Mouse (Mus musculus) cerebellum, adult (tissue): ENCODE results near the gene 2010111I01Rik.
"Not testable (repeated sequence)": the region's sequence is repeated elsewhere in the genome, so short reads cannot be mapped to it uniquely, and the experiment has no call there.

Source experiments
- ATAC-seq: cut with Nextera tagmentation; 2 replicates; pipeline ENCODE4 v1.9.2; 2017; ENCODE audit warnings: mild to moderate bottlenecking, moderate library complexity, mixed read lengths; ENCODE audit not compliant: insufficient number of reproducible peaks, low FRiP score, low TSS enrichment

The 2010111I01Rik gene

GRCm38 (mm10) chr13:62952047-62952446 is 12.6 kb upstream of the 2010111I01Rik start:
- no peak for ATAC-seq

- ATAC-seq, result no peak
Observed at GRCm38 (mm10) chr13:62952624-62953023, 12.1 kb upstream of the 2010111I01Rik start.

GRCm38 (mm10) chr13:62955997-62956396 is 8.7 kb upstream of the 2010111I01Rik start:
- no peak for ATAC-seq

GRCm38 (mm10) chr13:62956776-62957175 is 7.9 kb upstream of the 2010111I01Rik start:
- no peak for ATAC-seq

- no peak for ATAC-seq
Observed at GRCm38 (mm10) chr13:62963358-62963757, 1.3 kb upstream of the 2010111I01Rik start.

- ATAC-seq, result no peak
Observed at GRCm38 (mm10) chr13:62968223-62968622, 3.5 kb downstream of the 2010111I01Rik start.

GRCm38 (mm10) chr13:62970515-62971269 is 6.0 kb downstream of the 2010111I01Rik start:
- no peak for ATAC-seq

GRCm38 (mm10) chr13:62972403-62972802 is 7.7 kb downstream of the 2010111I01Rik start:
- no peak for ATAC-seq

GRCm38 (mm10) chr13:62973111-62973510 is 8.4 kb downstream of the 2010111I01Rik start:
- no peak for ATAC-seq

GRCm38 (mm10) chr13:62978104-62978503 is 13.4 kb downstream of the 2010111I01Rik start:
- no peak for ATAC-seq

GRCm38 (mm10) chr13:62978784-62979183 is 14.1 kb downstream of the 2010111I01Rik start:
- ATAC-seq, result no peak

- ATAC-seq, result no peak; the same call in 1 of the 2 replicates
Observed at GRCm38 (mm10) chr13:62979215-62979614, 14.5 kb downstream of the 2010111I01Rik start.

GRCm38 (mm10) chr13:62980131-62980530 is 15.4 kb downstream of the 2010111I01Rik start:
- no peak for ATAC-seq

- no peak for ATAC-seq
Observed at GRCm38 (mm10) chr13:62984485-62984884, 19.8 kb downstream of the 2010111I01Rik start.

- ATAC-seq, result no peak
Observed at GRCm38 (mm10) chr13:62989891-62990490, 25.3 kb downstream of the 2010111I01Rik start.

GRCm38 (mm10) chr13:62993543-62994477 is 29.1 kb downstream of the 2010111I01Rik start:
- ATAC-seq, result no peak

GRCm38 (mm10) chr13:62996767-62997166 is 32.1 kb downstream of the 2010111I01Rik start:
- no peak for ATAC-seq

- ATAC-seq, result not testable (repeated sequence)
Observed at GRCm38 (mm10) chr13:63007491-63007890, 42.8 kb downstream of the 2010111I01Rik start.

- no peak for ATAC-seq
Observed at GRCm38 (mm10) chr13:63010345-63011090, 45.8 kb downstream of the 2010111I01Rik start.

GRCm38 (mm10) chr13:63014353-63014752 is 49.7 kb downstream of the 2010111I01Rik start:
- ATAC-seq, result no peak
